18 mouse cellular contexts compared by ENCODE assay signal in the genomic region with DNA sequence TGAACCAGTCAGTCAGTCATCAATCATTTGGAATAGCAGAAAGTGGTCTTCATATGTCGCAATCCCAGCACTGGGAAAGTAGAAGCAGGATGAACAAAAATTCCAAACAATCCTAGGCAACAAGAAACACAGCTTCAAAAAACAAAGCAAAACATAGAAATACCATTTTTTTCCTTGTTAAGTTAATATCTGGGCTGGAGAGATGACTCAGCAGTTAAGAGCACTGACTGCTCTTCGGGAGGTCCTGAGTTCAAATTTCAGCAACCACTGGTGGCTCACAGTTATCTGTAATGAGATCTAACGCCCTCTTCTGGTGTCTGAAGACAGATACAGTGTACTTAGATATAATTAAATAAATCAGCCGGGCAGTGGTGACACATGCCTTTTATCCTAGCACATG. TPM values are rescaled to one million over a fixed set of nuclear protein-coding genes. Genes with fewer than 3 reads are reported as not detected.
DNase-seq lines count a peak whose midpoint lies in the region; TF ChIP-seq lines count a peak whose summit lies in the region.
"Had no signal": no experiment of that assay in that cellular context is flagged by ENCODE, and none has a peak within 500 bp of the region (broad histone marks: within the 10 kb centered on the region; RNA-seq: fewer than 3 reads in every experiment).

No protein-coding gene starts in this region.

- no peak for TF ChIP-seq POLR2A in CH12.LX (IDR thresholded peaks at IDR 0.05; ENCODE audit: low read depth, low read length)

- WGBS in forebrain, embryonic 10.5 days = 80% methylated on average over 4 of the region's 4 CpGs

- no peaks in the 10 kb centered on the region for H3K36me3 ChIP-seq in CH12.LX (replicated peaks in 1 of 2; ENCODE audit: control insufficient read depth in 1 of 2, insufficient read depth in 1 of 2, low read length in 1 of 2)
- H3K36me3 ChIP-seq in forebrain, embryonic 10.5 days (replicated peaks) = no peaks in the 10 kb centered on the region
- H3K36me3 ChIP-seq: embryonic facial prominence, embryonic 15.5 days; forebrain, embryonic 15.5 days; heart, embryonic 12.5 days; hindbrain, embryonic 10.5 days; intestine, embryonic 15.5 days had no signal

- no peaks in the 10 kb centered on the region for H3K27me3 ChIP-seq in CH12.LX (replicated peaks)
- H3K27me3 ChIP-seq in forebrain, embryonic 10.5 days (ENCODE audit: poor library complexity, severe bottlenecking) = no peaks in the 10 kb centered on the region
- H3K27me3 ChIP-seq: embryonic facial prominence, embryonic 15.5 days; forebrain, embryonic 15.5 days; heart, embryonic 12.5 days; intestine, embryonic 15.5 days had no signal

- H3K4me2 ChIP-seq in CH12.LX (ENCODE audit: insufficient read depth, low read depth, poor library complexity, severe bottlenecking) = no peak overlapping the region
- H3K4me2 ChIP-seq: embryonic facial prominence, embryonic 15.5 days; forebrain, embryonic 15.5 days; heart, embryonic 12.5 days; hindbrain, embryonic 14.5 days; intestine, embryonic 15.5 days had no signal

- in situ Hi-C loops in CH12.LX (cut with MboI; ENCODE audit: low pct_ligation_motif_present, low pct_unique_long_range_greater_than_20kb, low sequenced_read_pairs) = loop anchor here (5.0 kb wide), 1 partner anchor 35 kb away; no protein-coding TSS in a partner anchor

- DNase-seq in layer of hippocampus, adult 2 months (ENCODE audit: low spot score in 2 of 2) = no peak
- no peak for DNase-seq in layer of hippocampus, adult 8-10 months (ENCODE audit: low spot score in 2 of 2)
- DNase-seq in 3T3-L1 (ENCODE audit: low read depth, low spot score) (peak; percentile 47), CH12.LX (ENCODE audit: extremely low read depth) (no peak), ZHBTc4 (ENCODE audit: low read depth, low spot score) (peak; percentile 44)
- DNase-seq in forebrain, embryonic 10.5 days (ENCODE audit: extremely low spot score, low spot score) = no peak
- DNase-seq in yolk sac, embryonic 10.5 days (ENCODE audit: low spot score) = no peak
- DNase-seq: adrenal gland, postnatal 10 days; cerebellum, adult 18-20 months; cerebellum, postnatal 10 days; gastrocnemius, postnatal 14 days had no signal

- peaks cover 6 to 28% of the 10 kb centered on the region in 2 experiments for H3K4me1 ChIP-seq in CH12.LX (ENCODE audit: control insufficient read depth in 1 of 2, insufficient read depth in 2 of 2)
- no peaks in the 10 kb centered on the region for H3K4me1 ChIP-seq in forebrain, embryonic 10.5 days
- H3K4me1 ChIP-seq: embryonic facial prominence, embryonic 15.5 days; forebrain, embryonic 15.5 days; heart, embryonic 12.5 days; hindbrain, embryonic 10.5 days; intestine, embryonic 15.5 days had no signal

- no peak for TF ChIP-seq EP300 in CH12.LX (IDR thresholded peaks at IDR 0.05; ENCODE audit: low read length)

- no peak overlapping the region for H3K4me3 ChIP-seq in layer of hippocampus, adult 2 months
- no peak overlapping the region for H3K4me3 ChIP-seq in CH12.LX (replicated peaks in 1 of 3; ENCODE audit: low read depth in 2 of 3, low read length in 2 of 3, poor library complexity in 1 of 3)
- no peak overlapping the region for H3K4me3 ChIP-seq in forebrain, embryonic 10.5 days
- H3K4me3 ChIP-seq: embryonic facial prominence, embryonic 15.5 days; erythroblast, embryonic 14.5 days; forebrain, embryonic 15.5 days; heart, embryonic 12.5 days; hindbrain, embryonic 10.5 days; intestine, embryonic 15.5 days had no signal

- TF ChIP-seq CTCF in layer of hippocampus, adult 2 months (conservative IDR thresholded peaks at IDR 0.05) = 0 out of 2 replicates have a peak, but pooled peaks have one; percentile 4
- TF ChIP-seq CTCF in CH12.LX (conservative IDR thresholded peaks at IDR 0.05 in 1 of 2, IDR thresholded peaks at IDR 0.05 in 1 of 2; ENCODE audit: low read depth in 2 of 2, low read length in 2 of 2) = no peak

- dilution Hi-C loops in CH12.LX (cut with MboI; ENCODE audit: extremely low pct_ligation_motif_present, extremely low pct_unique_long_range_greater_than_20kb, low sequenced_read_pairs) = no loop called here

- no peaks in the 10 kb centered on the region for H3K9me3 ChIP-seq in CH12.LX (replicated peaks; ENCODE audit: low read length)
- H3K9me3 ChIP-seq in forebrain, embryonic 10.5 days = no peaks in the 10 kb centered on the region
- H3K9me3 ChIP-seq: embryonic facial prominence, embryonic 15.5 days; forebrain, embryonic 15.5 days; heart, embryonic 12.5 days; hindbrain, embryonic 10.5 days; intestine, embryonic 15.5 days had no signal

- H3K27ac ChIP-seq in layer of hippocampus, adult 2 months = no peak overlapping the region
- no peak overlapping the region for H3K27ac ChIP-seq in CH12.LX (ENCODE audit: insufficient read depth, low read depth)
- no peak overlapping the region for H3K27ac ChIP-seq in forebrain, embryonic 10.5 days
- H3K27ac ChIP-seq: embryonic facial prominence, embryonic 15.5 days; forebrain, embryonic 15.5 days; hindbrain, embryonic 10.5 days; hindbrain, embryonic 14.5 days; intestine, embryonic 15.5 days had no signal

- no peak overlapping the region for H3K9ac ChIP-seq in CH12.LX (ENCODE audit: insufficient read depth, low read depth)
- H3K9ac ChIP-seq: embryonic facial prominence, embryonic 15.5 days; forebrain, embryonic 15.5 days; heart, embryonic 12.5 days; hindbrain, embryonic 14.5 days; intestine, embryonic 15.5 days had no signal

- TF ChIP-seq RAD21 in CH12.LX (IDR thresholded peaks at IDR 0.05; ENCODE audit: low read depth, low read length) = no peak

- no peaks in the 10 kb centered on the region for H3K79me2 ChIP-seq in CH12.LX (replicated peaks; ENCODE audit: control insufficient read depth, extremely low read depth, insufficient read depth, poor library complexity, severe bottlenecking)

TF ChIP-seq in CH12.LX, 34 proteins besides CTCF, POLR2A, EP300 and RAD21:
- TF ChIP-seq MAFK (IDR thresholded peaks at IDR 0.05; ENCODE audit: insufficient replicate concordance, low read length) (peak; percentile 62; the same call in 1 of the 2 replicates), TCF12 (IDR thresholded peaks at IDR 0.05; ENCODE audit: low read depth, low read length) (no peak)

RNA-seq across cellular contexts. Expression of gene 1810013L24Rik, which starts 7.3 kb away (rescaled TPM):
- total RNA-seq in layer of hippocampus, adult 2 months (2021) = 100 to 1,000 TPM; 103 to 107 TPM
- 100 to 1,000 TPM; 103 to 112 (median 106) TPM for total RNA-seq in layer of hippocampus, adult 8-10 months (2022)
- total RNA-seq in CH12.LX (2012; rRNA removed) (27.1 and 30.7 TPM in 2 replicates), CH12.LX (2014; rRNA removed) (30.0 and 32.8 TPM in 2 replicates)
- 44.2 and 47.7 TPM in 2 replicates for polyA plus RNA-seq in CH12.LX (2012; ENCODE audit: insufficient read length, low read depth)
- polyA plus RNA-seq in forebrain, embryonic 10.5 days (2016; fragmentation: Nextera tagmentation; extraction: Ambion mirVana) = 17.9 and 18.4 TPM in 2 replicates

RNA-seq across cellular contexts. Expression of gene Usp7, which starts 30.5 kb away (rescaled TPM):
- total RNA-seq in layer of hippocampus, adult 2 months (2021) = 100 to 1,000 TPM; 163 to 168 TPM
- 100 to 1,000 TPM; 150 to 185 (median 163) TPM for total RNA-seq in layer of hippocampus, adult 8-10 months (2022)
- 113 and 140 TPM in 2 replicates for total RNA-seq in CH12.LX (2012; rRNA removed)
- total RNA-seq in CH12.LX (2014; rRNA removed) = 143 and 169 TPM in 2 replicates
- polyA plus RNA-seq in CH12.LX (2012; ENCODE audit: insufficient read length, low read depth) = 156 and 169 TPM in 2 replicates
- polyA plus RNA-seq in forebrain, embryonic 10.5 days (2016; fragmentation: Nextera tagmentation; extraction: Ambion mirVana) = 32.7 and 33.4 TPM in 2 replicates

Comparison
In these comparisons a context has a peak if more than half of its experiments do, and no peak if none do; other contexts are left out.
1. DNase-seq: peak in 3T3-L1 (single experiment) and ZHBTc4 (single experiment); none in layer of hippocampus, adult 2 months (0 of 2), layer of hippocampus, adult 8-10 months (0 of 2), CH12.LX (single experiment), forebrain, embryonic 10.5 days (single experiment) and yolk sac, embryonic 10.5 days (single experiment).